Mouse (Mus musculus): ENCODE data around the gene Grin2c. TPM values are rescaled to one million over a fixed set of nuclear protein-coding genes. Genes with fewer than 3 reads are reported as not detected.

Gene Grin2c
- polyA plus RNA-seq, 1 experiment, result 35.8 TPM

DNA sequence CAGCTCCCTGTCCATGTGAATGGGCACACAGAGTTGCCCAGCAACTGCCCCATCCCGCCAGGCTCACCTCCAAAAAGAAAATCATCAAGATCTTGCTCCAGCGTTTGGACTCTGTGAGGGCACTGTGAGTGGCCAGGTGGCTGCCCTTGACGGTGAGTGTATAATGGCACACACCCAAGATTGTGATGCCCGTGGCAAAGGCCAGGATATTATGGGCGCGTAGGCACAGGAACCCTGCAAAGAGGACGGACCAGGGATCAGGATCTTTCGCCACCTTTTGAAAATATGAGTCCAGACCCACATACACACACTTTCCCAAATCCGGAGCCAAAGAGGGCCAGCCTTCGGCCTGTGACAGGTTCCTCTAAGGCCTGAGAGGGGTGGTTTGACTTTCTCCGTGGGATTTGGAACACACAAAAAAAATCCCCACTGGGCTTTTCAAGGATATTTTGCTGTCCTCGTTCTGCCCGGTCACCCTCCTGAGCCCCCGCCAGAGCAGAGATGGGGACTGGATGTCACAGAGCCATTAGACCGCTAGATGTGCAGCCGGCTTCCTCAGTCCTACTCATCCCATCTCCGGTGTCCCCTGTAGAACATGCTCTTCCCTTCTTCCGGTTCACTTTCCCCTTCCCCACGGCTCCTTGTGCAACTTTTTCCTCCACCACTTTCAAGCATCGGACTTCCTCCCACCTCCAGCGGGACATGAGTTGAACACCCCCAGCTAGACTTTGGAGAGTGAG lies 29.6 kb upstream of the Grin2c start:
- Histone ChIP-seq H3K27ac (ENCODE audit: insufficient read depth, low read length) (no peak overlapping the region), H3K4me1 (ENCODE audit: control insufficient read depth, insufficient read depth, low read length) (no peaks in the 10 kb centered on the region), H3K4me3 (ENCODE audit: insufficient read depth, low read length) (peak overlapping the region; percentile 47)
- no peak for TF ChIP-seq CTCF (IDR thresholded peaks at IDR 0.05; ENCODE audit: extremely low read depth, insufficient read depth, low read length)
- TF ChIP-seq POLR2A (IDR thresholded peaks at IDR 0.05; ENCODE audit: extremely low read depth, insufficient read depth, low read length), result no peak

DNA sequence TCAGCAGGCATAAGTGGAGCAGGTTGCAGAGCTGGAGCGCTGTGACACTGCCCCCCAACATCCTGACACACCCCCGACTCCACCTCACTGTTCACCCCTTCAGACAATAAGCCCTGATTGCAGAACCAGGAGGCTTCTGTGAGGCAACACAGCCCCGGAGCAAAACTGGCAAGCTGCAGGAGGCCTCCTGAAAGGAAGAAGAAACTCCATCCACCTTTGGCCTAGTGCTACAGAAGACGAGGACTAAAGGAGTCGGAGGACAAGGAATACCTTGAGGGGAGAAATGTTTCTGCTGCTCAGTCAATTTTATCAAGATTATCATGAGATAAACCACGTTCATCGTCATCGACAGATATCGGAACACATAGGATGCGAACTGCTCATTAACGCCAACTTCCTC lies 28.9 kb upstream of the Grin2c start:
- TF ChIP-seq CTCF (IDR thresholded peaks at IDR 0.05; ENCODE audit: extremely low read depth, insufficient read depth, low read length) (no peak), POLR2A (IDR thresholded peaks at IDR 0.05; ENCODE audit: extremely low read depth, insufficient read depth, low read length) (no peak)
- Histone ChIP-seq H3K4me3 (ENCODE audit: insufficient read depth, low read length) (no peak overlapping the region; the same call in 1 of the 2 replicates), H3K27ac (ENCODE audit: insufficient read depth, low read length) (no peak overlapping the region), H3K4me1 (ENCODE audit: control insufficient read depth, insufficient read depth, low read length) (no peaks in the 10 kb centered on the region)

DNA sequence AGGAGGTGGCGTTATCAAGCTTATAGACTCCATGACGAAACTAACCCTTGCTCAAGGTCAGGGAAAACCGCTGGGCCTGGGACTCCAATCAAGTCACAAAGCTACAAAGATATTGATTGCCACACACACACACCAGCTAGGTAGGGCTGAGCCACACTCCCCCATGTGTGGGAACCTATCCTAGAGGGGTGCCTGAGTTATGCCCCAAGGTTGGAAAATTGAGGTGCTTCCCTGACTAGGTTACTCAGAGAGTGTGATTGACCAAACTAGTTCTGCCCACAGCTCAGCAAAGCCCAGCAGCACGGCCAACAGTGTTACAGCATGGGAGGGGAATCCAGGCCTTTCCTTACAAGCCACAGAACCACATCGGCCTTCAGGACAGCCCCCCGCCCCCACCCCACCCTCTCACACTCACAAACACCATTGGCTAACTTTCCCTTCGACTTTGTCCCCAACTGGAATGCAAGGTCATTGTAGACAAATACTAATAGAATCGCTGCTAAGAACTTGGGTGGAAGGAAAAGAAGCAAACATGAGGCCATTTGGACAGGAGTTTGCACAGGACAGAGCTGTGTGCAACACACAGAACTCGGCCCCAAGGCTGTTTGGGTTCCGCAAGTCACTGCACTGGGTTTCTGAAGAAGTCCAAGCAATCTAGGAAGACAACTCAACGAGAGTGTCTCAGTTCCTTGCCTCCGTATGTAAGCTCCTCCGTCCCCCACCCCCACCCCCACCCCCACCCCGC lies 25.8 kb upstream of the Grin2c start:
- TF ChIP-seq POLR2A (IDR thresholded peaks at IDR 0.05; ENCODE audit: extremely low read depth, insufficient read depth, low read length) (no peak), CTCF (IDR thresholded peaks at IDR 0.05; ENCODE audit: extremely low read depth, insufficient read depth, low read length) (no peak)
- H3K4me3 ChIP-seq (ENCODE audit: insufficient read depth, low read length), result no peak overlapping the region

DNA sequence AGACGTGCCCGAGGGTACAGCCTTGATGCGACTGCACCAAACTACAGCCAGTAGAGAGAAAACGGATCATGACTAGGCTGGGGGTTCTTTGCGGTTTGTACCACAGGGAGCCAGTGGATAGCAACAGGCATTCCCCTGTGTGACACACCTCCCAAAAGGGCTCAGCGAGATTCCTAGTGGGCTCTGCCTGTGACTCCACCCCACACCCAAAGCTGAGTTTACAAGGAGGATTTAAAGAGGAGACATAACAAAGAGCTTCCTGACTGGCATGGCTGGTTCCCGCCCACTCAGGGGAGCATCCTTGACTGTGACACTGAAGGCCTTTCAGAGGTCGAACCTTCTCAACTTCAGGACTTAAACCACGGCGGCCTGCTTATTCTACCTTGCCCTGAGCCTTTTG lies 24.5 kb upstream of the Grin2c start:
- no peak overlapping the region for H3K4me3 ChIP-seq (ENCODE audit: insufficient read depth, low read length)
- no peak overlapping the region for H3K27ac ChIP-seq (ENCODE audit: insufficient read depth, low read length)
- 0 out of 2 replicates have a peak, but pooled peaks cover 2% of the 10 kb centered on the region for H3K4me1 ChIP-seq (ENCODE audit: control insufficient read depth, insufficient read depth, low read length)
- TF ChIP-seq CTCF (IDR thresholded peaks at IDR 0.05; ENCODE audit: extremely low read depth, insufficient read depth, low read length) (no peak), POLR2A (IDR thresholded peaks at IDR 0.05; ENCODE audit: extremely low read depth, insufficient read depth, low read length) (no peak)

More for the DNA sequence above, 25.8 kb upstream of the Grin2c start:
- Histone ChIP-seq H3K4me1 (ENCODE audit: control insufficient read depth, insufficient read depth, low read length) (no peaks in the 10 kb centered on the region), H3K27ac (ENCODE audit: insufficient read depth, low read length) (no peak overlapping the region)

DNA sequence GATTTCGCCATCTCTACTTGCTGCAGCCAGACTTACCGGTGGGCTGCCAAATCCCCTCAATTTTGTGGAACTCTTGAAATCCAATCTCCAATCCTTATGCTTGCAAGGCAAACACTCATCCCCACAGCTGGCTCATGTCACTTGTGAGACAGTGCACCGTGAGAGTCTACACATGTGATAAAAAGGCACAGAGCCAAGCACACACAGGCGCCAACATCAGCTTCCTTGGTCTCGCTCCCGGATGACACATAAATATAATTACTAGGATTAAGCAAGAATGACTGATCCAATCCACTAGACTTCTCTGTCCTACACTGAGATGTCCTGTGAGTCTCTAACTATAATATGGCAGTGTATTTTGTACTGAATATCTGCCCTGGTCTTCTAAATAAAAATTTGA lies 23.9 kb upstream of the Grin2c start:
- no peak overlapping the region for H3K4me3 ChIP-seq (ENCODE audit: insufficient read depth, low read length)
- TF ChIP-seq CTCF (IDR thresholded peaks at IDR 0.05; ENCODE audit: extremely low read depth, insufficient read depth, low read length) (no peak), POLR2A (IDR thresholded peaks at IDR 0.05; ENCODE audit: extremely low read depth, insufficient read depth, low read length) (no peak)
- no peak overlapping the region for H3K27ac ChIP-seq (ENCODE audit: insufficient read depth, low read length)
- H3K4me1 ChIP-seq (ENCODE audit: control insufficient read depth, insufficient read depth, low read length), result 0 out of 2 replicates have a peak, but pooled peaks cover 3% of the 10 kb centered on the region

DNA sequence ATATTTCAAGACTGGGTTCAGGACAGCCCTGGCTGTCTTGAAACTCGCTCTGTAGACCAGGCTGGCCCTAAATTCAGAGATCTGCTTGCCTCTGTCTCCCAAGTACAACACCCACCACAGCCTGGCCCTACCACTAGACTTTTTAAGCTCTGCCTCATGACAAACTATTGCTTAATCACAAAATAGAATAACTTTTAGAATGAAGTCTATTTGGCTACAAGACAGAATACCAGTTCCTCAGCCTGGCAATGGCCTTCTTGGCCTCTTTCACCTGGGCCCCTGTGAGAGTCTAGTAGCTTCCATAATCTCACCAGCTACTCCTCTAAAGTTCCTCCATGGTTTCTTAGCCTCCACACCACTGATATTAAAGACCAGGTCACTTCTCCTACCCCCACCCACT lies 23.3 kb upstream of the Grin2c start:
- TF ChIP-seq CTCF (IDR thresholded peaks at IDR 0.05; ENCODE audit: extremely low read depth, insufficient read depth, low read length) (no peak), POLR2A (IDR thresholded peaks at IDR 0.05; ENCODE audit: extremely low read depth, insufficient read depth, low read length) (no peak)
- Histone ChIP-seq H3K4me3 (ENCODE audit: insufficient read depth, low read length) (no peak overlapping the region), H3K27ac (ENCODE audit: insufficient read depth, low read length) (no peak overlapping the region), H3K4me1 (ENCODE audit: control insufficient read depth, insufficient read depth, low read length) (0 out of 2 replicates have a peak, but pooled peaks cover 3% of the 10 kb centered on the region)

DNA sequence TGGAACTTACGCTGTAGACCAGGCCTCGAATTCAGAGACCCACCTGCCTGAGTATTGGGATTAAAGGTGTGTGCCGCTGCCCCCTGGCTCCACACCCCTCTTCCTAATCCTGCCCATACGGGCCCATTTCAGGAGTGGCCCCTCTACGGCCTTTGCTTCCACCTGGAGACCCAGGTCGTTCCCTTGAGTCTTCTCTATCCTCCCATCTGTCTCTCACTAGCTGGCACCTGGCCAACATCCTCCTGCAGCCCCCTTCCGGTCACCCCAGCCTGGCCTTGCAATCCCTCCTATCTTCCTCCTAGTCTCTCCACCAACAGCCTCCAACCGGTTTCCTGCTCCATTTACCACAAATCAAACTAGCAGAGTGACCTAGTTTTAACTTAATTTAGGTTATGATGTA lies 22.8 kb upstream of the Grin2c start:
- TF ChIP-seq CTCF (IDR thresholded peaks at IDR 0.05; ENCODE audit: extremely low read depth, insufficient read depth, low read length) (no peak), POLR2A (IDR thresholded peaks at IDR 0.05; ENCODE audit: extremely low read depth, insufficient read depth, low read length) (no peak)
- Histone ChIP-seq H3K4me3 (ENCODE audit: insufficient read depth, low read length) (no peak overlapping the region), H3K4me1 (ENCODE audit: control insufficient read depth, insufficient read depth, low read length) (0 out of 2 replicates have a peak, but pooled peaks cover 3% of the 10 kb centered on the region), H3K27ac (ENCODE audit: insufficient read depth, low read length) (no peak overlapping the region)

DNA sequence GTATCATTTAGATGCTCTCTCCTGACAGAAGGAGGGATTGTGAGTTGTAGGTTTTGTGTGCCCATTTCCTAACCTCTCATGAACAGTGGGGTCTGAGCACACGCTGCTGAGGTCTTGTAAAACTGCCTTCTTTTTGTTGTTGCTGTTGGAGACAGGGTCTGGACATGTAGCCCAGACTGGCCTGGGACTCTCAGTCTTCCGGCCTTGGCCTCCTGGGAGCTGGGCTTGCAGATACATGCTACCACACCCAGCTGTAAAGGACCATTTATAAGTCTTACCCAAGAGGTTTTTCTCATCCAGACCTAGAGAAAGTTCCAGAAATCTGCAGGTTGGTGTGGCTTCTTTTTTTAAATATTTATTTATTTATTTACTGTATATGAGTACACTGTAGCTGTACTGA lies 21.3 kb upstream of the Grin2c start:
- Histone ChIP-seq H3K27ac (ENCODE audit: insufficient read depth, low read length) (no peak overlapping the region), H3K4me3 (ENCODE audit: insufficient read depth, low read length) (no peak overlapping the region)

DNA sequence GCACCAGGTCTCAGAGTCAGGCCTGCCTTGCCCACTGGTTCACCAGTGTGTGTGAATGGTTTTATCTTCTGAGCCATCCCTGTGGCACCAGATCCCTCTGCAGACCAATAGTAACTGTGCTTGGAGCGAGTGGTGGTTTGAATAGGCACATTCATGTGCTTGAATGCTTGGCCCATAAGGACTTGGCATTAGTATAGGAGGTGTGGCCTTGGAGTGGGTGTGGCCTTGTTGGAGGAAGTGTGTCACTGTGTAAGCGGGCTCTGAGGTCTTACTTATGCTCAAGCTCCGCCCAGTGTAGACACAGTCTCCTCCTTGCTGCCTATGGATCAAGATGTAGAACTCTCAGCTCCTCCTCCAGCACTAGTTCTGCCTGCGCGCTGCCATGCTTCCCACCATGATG lies 20.3 kb upstream of the Grin2c start:
- TF ChIP-seq CTCF (IDR thresholded peaks at IDR 0.05; ENCODE audit: extremely low read depth, insufficient read depth, low read length), result no peak
- TF ChIP-seq POLR2A (IDR thresholded peaks at IDR 0.05; ENCODE audit: extremely low read depth, insufficient read depth, low read length), result no peak
- Histone ChIP-seq H3K4me3 (ENCODE audit: insufficient read depth, low read length) (no peak overlapping the region), H3K27ac (ENCODE audit: insufficient read depth, low read length) (no peak overlapping the region), H3K4me1 (ENCODE audit: control insufficient read depth, insufficient read depth, low read length) (0 out of 2 replicates have a peak, but pooled peaks cover 3% of the 10 kb centered on the region)

More for the DNA sequence above, 21.3 kb upstream of the Grin2c start:
- no peak for TF ChIP-seq CTCF (IDR thresholded peaks at IDR 0.05; ENCODE audit: extremely low read depth, insufficient read depth, low read length)
- TF ChIP-seq POLR2A (IDR thresholded peaks at IDR 0.05; ENCODE audit: extremely low read depth, insufficient read depth, low read length), result no peak
- 0 out of 2 replicates have a peak, but pooled peaks cover 3% of the 10 kb centered on the region for H3K4me1 ChIP-seq (ENCODE audit: control insufficient read depth, insufficient read depth, low read length)
